Mouse (Mus musculus) embryo, embryonic 10.5 days (tissue): Measurements from ENCODE around the gene Nop16.

Experiments
- DNase-seq: peaks from one replicate; pipeline ENCODE4 v3.0.0-alpha.2; 2015; ENCODE audit warnings: low spot score

Nop16 gene

DNA sequence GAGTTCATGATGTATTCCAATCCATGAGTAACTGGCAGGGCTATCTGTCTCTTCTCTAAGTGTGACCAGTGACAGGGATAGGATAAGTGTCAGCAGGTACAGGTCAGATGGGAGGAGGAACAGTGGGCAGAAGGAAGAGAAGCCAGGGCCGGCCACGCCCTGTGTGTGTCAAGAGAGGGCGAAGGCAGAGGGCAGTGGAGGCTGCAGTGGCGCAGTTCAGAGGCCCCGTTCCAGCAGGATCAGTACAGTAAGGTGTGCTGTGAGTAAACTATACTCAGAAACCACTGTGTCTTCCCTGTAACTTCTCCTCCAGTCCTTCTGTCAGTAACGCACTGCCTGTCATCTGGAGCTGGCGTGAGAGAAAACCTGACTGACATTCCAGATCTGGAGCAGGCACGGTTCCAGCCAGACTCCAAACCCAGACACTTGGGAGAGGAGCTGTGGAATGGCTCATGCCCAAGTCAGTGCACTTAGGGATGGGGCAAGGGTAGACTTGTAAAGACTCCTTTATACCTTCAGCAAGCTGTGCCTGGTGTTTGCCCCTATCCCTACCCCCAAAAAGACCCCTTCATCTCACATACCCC, 6.3 kb upstream of the Nop16 start:
- DNase-seq, result no peak

DNA sequence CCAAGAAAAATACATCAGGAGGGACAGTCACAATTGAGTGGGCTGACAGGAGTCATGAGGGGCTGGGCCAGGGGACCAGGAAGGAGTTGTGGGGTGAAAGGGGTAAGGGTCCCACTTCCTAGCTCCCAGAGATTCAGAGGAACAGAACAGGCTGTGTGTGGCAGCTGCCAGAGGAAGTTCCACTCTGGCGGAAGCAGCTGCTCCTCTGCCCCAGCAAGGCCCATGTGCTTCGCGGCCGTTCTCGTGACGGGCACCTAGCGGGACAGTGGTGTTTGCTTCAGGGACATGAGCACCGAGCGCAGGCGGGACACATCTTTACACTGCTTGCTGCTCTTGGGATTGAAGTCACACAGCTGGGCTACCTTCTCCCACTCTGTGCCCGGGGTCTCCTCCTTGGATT, 3.7 kb upstream of the Nop16 start:
- DNase-seq, result no peak

DNA sequence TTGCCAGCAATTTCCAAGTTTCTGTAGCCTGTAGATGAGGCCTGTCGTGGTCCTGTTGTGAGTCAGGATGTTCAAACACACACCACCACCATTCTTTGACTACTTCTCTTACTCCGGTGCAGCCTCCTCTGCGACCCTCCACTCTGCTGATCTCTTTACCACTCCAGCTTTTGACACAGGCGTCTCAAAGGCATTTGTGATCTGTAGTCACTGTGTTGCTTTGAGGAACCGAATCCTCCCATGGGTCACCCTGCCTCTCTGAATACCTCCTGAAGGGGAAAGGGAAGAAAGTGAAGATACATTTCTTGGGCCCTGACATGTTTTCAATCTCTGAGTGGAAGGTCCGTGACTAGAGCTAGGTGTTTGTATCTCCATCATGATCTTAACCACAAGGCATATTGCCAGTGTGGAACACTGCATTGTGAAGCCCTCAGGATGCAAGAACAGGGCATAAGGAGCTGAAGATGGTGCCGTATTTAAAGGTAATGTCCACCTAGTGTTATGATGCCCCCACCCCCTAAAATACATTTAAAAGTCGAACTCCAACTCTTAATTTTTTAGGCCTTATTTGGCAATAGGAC, 2.0 kb upstream of the Nop16 start:
- no peak for DNase-seq

DNA sequence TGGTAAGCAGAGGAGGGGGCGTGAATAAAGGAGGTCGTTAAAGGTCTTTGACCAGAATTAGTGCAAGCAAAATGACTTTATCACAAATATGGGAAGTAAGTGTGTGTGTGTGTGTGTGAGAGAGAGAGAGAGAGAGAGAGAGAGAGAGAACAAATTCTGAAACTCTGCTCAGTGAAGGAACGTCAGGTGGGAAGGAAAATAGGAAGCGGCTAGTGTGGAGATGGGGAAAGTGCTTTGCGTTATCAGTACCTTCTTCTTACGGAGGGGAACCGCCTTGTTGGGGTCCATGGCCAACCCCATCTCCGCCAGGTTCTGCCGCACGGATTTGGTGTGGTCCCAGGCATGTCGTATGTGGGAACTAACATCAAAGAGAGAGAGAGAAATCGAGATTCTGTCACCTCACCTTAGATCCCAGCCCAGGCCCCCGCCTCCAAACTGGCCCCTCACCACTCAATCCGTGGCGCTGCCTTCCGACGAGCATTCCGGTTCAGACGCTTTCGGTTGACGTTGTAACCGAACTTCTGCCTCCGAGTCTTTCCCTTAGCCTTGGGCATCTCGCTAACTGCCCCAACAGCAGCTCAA, 385 bp downstream of the Nop16 start:
- DNase-seq, result peak; percentile 24

DNA sequence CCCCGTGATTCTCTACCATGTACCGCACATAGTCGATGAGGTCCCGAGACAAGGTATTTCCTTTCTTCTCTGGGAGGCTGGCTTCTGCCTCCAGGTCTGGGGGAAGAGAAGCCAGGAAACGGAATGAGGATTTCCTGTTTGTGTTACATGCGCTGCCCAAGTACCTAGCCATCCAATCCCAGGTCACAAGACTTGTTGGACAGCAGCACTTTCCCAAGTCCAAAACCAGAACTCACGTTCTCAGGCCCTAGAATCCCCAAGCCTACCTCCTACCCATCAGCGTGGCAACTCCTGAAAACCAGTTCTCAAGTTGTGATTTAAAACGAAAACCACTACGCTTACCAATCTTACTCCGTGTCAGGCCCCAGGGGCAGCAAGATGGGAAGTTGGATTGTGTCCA, 4.1 kb downstream of the Nop16 start:
- DNase-seq, result no peak

DNA sequence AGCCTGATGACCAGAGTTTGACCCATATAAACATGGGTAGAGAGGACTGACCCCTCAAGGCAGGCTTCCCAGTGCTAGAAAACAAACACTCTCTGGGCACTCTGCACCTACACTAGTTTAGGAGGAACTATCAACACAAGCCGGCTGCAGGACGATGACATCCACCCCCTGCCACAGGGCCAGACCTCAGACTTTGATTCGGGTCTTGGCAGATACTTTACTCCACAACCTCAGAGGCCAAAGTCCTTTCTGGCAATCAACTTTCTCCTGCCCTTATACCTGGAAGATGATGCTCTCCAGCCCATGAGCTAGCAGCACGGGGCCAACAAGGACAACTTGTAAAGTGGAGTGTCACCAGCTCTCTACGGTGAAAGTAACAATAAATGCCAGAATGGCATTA, 7.0 kb downstream of the Nop16 start:
- no peak for DNase-seq

DNA sequence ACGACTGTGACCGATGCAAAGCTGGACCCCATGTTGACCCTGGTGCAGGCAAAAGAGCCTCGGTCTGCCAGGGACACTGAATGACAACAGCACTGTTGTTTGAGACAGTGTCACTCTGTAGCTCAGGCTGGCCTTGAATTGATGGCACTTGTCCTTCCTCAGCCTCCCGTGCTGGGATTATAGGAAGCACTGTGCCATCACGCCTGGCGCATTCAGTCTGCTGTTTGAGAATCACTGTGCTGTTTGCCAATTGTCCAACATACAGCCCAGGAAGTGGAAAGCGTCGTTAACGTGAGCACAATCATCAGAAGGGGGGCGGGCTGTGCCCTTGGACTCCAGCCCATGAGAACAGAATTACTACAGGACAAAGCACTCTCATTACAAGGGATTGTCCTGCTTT, 7.8 kb downstream of the Nop16 start:
- no peak for DNase-seq

DNA sequence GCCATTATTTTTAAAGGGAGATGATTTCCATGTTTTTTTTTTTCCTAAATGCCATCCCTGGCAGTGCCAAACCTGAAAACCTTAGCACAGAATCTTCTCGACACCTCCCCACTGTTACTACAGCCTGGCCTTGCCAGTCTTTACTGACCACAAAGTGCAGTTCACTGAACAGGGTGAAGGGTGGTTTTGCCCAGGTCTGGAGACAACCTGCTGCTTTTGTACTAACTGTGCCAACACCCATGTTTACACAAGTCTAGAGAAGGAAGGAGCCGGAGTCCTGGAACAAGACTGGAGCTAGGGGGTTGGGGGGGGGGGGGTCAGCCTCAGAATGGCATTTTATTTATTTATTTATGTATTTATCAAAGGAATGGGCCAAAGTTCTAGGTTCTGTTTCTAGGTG, 8.5 kb downstream of the Nop16 start:
- DNase-seq, result no peak

DNA sequence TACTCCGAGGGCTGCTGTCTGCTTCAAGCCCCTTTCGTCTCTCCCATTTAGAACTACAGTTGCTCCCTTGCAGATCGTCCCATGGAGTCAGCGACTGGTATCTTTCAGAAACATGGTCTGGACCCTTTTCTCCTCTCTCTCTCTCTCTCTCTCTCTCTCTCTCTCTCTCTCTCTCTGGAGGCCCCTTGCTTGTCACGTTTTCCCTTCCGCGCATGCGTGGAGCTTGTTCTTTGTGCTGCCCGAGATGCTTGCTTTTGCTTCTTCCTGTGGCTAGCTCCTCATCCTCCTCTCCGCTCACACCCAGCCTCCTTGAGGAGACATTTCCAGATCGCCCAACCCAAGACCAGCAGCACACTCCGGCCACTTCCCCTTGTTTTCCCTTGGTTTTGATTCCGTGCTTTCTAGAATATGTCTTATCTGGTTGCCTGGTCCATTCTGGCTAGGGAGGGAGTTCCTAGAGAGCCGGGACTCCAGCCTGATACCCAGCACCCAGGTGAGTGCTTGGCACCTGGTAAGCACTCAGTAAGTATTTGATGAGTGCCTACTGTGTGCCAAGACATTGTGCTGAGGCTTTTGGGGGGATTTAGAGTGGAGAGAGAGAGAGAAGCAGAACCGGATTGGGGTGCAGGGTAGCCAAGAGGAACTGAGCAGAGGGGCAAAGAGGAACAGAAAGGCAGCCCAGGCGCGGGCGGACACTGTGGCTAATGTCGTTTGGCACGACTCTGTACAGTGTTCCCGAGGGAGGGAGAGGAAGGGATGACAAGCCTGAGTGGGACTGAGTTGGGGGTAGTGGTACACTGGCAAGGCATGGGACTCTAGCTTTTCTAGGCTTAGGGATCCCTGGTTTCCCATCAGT, 12.0 kb downstream of the Nop16 start:
- no peak for DNase-seq

DNA sequence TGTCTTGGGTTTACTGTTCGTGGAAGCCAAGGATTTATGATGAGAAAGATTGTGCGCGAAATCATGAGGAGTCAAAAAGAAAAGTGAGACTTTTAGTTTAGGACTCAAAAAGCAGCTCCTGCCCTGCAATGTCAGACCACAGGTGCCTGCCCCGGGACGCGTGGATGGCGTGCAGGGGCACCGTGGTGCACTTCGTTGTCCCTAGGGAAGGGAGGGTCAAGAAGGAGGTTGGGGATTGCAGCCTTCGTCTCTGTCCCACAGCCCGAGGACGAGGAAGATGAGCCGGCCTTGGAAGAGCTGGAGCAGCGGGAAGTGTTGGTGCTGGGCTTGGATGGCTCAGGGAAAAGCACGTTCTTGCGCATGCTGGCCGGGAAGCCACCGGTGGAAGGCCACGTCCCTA, 14.4 kb downstream of the Nop16 start:
- no peak for DNase-seq

DNA sequence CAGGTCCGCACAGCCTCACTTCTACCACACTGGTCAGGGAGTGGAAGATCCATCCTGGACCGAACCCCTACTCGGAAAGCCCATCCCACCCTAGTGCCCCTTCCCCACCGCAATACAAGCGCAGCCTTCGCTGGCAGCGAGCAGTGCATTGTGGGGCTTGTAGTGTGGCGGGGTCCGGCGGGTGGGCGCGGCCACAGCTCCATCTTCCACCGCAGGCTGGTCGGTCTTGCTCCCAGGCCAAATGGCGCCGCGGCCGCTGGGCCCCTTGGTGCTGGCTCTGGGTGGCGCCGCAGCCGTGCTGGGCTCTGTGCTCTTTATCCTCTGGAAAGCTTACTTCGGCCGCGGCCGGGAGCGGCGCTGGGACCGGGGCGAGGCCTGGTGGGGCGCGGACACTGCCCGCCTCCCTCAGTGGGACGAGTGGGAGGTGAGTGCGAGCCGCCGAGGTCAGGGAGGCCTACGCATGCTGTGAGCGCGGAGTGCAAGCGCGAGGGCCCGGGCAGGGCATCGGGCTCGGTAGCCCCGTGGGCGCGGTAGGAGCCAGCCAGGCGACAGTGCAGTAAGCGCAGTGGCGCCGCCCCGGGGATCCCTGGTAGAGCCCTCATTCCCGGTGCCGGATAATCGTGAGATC, 14.9 kb downstream of the Nop16 start, which contains the start of gene Arl10:
Gene Arl10 (plus strand): TSS at position 162 of the 628 bp plus-strand sequence.
- peak; percentile 88 for DNase-seq

DNA sequence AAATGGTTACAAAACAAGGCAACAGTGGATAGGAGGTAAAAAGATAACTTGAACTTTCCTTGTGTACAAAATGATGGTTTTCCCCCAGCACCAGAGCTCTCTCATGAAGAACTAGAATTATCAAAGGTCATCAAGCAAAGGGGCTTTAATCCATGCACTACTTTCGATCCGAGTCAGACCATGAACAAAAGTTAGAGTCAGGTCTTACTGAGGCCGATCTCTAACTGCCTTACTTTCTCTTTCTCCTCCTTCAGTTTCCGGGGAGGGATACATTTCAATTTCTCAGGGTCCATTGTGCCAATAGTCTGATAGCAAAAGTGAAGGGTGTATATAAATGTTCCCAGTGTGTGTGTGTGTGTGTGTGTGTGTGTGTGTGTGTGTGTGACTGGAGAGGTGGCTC, 17.3 kb downstream of the Nop16 start:
- no peak for DNase-seq

DNA sequence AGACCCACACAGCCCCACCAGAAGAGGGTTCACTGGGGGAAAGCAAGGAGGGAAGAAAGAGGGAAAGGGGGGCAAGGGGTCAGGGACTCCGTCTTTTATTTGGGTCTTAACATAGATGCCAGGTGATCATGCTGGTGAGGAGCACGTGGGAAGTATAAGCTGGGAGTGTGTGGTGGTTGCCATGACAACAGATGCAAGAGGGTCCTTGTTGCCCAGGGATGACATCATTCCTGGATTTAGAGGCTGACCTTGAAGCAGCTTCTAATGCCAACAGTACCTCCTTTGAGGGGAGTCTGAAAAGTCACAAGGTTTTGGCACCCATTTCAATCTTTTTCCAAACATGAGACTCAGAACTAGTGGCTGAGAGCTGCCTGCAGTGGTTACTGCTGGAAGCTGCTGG, 18.3 kb downstream of the Nop16 start:
- no peak for DNase-seq

DNA sequence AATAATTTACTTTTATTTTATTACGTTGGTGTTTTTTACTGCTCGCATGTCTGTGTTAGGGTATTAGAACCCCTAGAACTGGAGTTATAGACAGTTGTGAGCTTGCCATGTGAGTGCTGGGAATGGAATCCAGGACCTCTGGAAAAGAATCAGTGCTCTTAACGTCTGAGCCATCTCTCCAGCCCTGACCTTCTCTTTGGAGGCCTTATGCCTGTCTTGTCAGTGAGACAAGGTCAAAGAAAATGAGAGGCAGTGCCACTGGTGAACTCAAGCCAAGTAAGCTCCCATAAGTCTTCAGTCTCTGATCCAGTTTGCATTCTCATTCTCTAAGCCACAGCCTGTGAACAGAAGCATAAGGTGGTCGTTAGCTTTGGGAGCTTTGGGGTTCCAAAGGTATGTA, 19.2 kb downstream of the Nop16 start:
- no peak for DNase-seq

DNA sequence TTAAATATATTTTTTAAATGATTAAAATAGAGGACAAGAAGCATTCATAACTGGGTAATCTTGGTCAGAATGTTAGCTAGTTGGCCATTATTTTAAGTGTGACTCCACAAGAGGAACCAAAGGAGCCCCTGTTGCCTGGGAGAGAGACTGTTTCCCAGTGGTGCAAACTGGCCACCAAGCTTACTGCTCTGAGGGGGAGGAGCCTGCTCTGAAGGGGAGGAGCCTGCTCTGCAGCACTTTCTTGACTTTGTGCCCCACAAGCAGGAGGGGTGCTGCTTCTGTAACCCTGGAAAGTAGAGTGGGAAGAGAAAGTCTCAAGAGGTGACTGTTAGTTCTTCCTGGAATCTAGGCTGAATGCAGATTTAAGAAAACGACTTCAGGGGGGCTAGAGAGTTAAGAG, 20.6 kb downstream of the Nop16 start:
- no peak for DNase-seq

DNA sequence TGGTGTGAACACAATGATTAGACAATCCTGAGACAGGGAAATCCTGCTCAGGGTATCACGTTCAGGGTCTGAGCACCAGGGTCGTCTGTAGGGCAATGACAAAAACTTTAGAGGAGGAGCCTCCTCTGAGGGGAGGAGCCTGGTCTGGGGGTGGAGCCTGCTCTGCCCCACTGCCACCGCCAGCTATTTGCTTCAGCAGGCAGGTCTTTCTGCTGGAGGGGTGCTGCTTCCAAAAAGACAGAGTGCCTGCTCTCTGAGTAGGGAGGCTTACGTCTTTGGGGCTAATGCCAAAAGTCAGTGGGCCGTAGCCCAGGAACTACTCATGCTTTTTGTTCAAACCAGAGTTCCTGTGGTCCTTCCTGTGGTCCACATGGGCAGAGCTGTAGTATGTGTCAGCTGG, 21.5 kb downstream of the Nop16 start:
- no peak for DNase-seq

DNA sequence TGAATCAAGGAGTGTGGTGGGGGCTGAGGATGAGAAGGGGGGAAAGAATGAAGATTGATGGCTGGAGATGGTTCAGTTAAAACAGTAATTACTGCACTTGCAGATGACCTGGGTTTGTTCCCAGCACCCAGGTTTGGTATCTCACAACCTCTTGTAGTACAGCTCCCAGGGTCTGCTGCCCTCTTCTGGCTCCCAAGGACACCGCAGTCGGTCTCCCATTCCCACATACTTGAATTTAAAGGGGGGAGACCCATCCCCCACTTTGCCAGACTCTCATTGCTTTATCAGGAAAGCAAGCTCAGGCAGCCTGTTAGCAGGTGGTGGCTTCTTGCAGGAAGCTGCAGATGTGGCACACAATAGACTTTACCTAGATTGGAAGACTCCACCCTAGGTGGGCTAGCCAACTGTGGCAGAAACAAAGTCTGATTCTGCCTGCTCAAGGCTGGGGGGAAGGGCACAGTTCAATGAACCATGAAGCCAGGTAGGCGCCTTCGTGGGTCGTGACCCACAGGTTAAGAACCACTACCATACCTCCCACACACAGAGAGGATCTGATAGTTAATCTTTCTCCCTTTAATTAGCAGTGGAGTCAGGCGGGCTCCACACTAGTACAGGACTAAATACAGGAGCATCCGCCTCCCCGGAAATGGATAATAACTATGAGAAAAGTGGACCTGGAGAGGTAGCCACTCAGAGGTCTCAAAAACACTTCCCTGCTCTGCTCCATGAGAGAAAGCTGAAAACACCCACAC, 24.1 kb downstream of the Nop16 start:
- peak; percentile 74 for DNase-seq

DNA sequence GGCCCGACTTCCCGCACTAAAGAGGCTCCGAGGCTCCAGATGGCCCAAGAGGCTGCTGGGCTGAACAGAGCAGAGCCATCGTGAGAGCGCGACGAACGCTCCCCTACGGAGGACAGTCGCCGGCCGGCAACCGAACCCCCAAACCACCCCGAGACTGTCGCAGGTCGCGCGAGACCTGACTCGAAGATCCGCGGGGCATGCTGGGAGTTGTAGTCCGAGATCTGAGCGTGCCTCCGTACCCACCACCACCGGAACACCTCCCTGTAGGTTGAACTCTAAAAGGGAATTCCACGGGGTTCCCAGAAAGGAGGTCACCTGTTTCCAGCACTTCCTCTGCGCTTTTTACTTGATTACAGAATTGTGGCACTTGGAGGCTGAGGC, 24.7 kb downstream of the Nop16 start, which contains the start of gene 4833439L19Rik:
Gene 4833439L19Rik (minus strand): TSS at position 235 of the 381 bp plus-strand sequence.
- peak; percentile 99 for DNase-seq

DNA sequence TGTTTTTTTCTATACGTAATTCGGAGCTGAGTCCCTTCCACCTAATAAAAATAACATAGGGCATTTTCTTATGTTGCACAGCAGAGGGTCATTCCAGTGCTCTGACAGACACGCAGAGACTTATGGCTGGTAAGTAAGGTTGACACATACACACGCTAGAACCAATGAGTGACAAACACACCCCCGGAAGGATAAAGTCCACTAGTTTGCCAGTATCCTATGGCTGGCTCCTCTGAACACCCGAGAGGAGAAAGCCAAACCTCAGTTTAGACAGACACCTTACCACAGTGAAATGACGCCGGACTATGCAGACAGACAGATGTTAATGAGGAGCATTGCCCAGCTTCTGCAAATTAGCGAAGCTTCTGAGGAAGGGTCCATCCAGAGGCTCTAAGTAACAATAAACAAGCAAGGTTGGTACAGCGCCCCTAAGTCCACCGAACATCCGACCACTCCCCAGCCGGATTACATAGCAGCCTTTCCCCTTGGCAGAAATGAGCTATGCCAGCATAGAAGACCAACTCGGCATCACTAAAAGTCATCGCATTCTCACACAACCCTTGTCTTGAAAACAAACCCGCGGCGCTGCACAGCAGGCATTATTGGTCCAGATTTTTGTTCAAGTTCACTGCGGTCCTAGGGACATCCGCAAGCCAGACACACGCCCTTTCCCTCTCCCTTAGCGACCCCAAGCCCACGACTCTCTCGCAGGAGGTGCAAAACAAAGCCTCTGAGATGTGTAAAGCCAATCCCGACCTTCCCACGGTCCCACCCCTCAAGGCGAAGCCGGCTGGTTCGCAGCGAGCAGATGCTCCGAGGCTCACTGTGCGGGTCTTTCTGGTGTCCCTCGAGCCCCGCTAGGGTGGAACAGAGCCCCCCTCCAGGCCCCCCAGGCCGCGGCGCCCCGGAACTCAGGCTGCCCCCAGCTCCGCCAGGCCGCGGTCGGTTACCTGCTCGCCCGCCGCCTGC, 25.4 kb downstream of the Nop16 start:
- peak; percentile 36 for DNase-seq

DNA sequence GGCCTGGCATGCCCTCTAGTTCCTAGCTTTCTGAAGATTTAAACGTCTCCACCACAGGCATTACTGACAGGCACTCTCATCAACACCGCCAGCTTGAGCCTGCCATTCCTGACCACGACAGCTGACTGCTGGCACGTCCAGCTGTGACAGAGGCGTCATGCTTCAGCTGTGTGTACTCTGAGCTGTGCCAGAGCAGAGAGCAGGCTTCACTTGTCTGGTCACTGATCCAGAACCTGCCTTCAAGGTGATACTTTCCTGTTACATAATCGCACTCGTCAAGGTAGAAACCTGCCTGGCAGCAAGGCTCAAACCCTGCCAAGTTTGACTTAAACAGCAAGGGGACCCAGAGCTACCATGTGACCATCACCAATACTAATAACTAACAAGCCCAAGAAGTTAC, 27.3 kb downstream of the Nop16 start:
- DNase-seq, result no peak

DNA sequence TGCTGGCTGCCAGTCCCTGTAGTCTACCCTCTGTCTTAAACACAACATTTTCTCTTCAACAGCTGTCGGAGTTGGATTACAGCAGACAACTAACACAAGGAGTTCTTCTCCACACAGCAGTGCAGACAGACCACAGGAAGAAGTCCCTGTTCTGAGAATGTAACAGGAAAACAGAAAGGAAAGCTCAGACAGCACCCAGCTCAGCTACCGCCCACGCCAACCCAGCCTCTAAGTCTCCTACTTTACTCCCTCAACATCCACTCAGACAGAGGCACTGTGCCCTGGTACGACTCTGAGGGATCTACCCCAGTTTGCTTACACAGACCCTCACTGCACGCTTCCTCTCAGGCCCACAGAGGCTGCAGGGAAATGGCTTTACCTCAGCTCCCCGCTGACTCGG, 29.3 kb downstream of the Nop16 start:
- no peak for DNase-seq
